Mouse (Mus musculus) spleen, postnatal 4 days (tissue): ENCODE measurements around the gene Golt1b.

Experiments
- DNase-seq, 2 experiments: peaks; one replicate each; pipeline ENCODE4 v3.0.0; 2022; ENCODE audit warnings: low spot score in 2 of 2

Golt1b gene

DNA sequence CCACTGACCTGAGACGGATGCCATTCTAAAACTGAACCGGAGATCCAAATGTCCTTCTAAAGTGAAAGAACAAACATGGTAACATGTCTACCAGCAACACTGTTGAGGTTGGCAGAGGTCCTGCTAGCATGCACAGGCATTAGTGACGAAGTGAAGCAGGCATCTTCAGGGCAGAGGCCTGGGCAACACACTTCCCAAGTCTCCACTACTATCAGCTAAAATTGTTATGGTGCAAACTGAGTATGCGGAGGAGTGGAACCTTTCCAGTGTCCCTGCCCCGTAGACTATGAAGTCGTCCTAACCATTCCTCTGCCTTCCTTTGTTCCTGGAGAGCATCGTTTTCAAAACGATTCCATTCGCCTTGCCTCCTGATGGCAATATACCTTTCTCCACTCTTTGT, 2.5 kb upstream of the Golt1b start:
- no peak for DNase-seq

DNA sequence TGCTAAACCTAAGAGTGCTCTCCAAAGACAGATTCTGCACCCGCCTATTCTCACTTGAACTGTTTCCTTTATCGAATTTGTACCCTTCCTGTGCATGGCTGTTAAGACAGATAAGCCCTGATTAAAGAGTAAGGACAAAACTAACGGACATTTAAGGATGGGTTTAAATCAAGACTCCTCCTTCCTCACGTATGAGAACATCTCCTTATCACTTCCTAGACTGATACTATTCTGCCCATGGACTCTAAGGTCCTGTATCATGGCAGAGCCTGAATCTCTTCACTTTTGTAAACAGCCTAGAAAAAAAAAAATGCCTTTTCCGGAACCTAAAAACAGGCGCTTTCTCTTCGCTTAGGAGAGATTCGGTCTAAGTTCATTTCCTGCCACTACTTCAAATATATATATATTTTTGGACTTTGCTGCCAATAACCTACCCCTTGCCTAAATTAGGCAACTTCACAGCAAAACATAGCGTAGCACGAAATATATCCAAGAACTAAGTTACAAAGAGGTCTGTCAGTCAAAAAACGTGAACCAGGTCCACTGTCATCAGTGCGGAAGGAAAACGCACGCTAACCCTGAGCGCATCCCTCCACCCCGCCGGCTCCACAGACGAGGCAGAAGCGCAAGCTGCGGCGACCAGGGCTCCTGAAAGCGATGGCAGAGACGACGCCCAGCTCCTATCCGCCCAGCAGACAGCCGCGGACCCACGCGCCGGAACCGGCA, 573 bp upstream of the Golt1b start:
- no peak for DNase-seq

DNA sequence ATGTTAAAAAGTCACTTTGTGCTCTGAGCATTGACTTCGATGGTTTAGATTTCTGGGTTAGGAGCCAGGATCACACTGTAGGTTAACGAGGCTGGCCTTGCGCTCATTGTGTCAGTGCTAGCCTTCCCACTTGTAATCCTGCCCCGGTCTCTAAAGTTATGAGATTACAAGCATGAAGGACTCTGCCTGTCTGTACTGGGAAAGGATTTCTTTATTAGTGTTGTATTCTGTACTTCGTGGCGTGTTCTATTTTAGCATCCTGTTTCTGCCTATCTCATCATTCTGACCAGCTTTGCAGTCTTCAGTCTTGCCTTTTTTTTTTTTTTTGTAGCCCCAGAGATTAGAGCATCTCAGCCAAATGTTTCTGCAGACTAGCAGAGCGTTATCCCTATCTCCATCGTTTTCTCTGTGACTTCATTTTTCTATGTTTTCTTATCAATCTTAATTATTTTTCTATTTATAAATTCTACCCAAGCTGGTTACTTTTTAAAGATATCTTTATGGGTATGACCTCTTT, 792 bp downstream of the Golt1b start:
- no peak for DNase-seq

DNA sequence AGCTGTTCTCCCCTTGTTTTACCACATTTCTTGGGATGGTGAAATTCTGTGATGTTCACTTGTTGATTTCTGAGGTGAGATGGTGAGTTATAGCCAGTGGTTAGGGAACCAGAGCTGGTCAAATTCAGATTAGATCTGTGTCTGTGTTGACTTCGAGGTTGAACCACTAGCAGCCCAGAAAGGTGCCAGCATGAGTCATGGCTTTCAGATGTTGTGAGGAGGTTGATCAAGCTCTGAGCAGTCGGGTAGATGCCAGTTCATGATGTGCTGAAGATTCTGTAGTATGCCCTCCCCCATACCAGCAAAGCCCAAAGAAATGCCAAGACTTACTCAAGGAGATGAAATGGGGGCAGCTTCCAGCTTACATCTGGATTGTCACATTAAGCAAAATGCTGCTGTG, 2.1 kb downstream of the Golt1b start:
- DNase-seq: no peak

DNA sequence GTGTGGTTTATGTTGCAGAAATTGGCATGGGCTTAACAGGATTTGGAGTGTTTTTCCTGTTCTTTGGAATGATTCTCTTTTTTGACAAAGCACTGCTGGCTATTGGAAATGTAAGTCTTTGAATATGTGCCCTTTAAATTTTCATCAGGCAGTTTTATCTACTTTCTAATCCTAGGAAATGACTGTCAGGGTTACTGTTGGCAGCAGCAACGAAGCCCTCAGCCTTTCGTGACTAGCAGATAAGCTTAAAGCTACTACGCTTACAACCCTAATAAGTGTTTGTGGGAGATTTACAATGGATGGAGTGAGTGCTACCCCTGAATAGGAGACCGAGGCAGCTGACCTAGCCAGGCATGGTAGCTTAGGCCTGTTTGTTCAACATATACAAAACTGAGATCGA, 5.3 kb downstream of the Golt1b start:
- no peak for DNase-seq

DNA sequence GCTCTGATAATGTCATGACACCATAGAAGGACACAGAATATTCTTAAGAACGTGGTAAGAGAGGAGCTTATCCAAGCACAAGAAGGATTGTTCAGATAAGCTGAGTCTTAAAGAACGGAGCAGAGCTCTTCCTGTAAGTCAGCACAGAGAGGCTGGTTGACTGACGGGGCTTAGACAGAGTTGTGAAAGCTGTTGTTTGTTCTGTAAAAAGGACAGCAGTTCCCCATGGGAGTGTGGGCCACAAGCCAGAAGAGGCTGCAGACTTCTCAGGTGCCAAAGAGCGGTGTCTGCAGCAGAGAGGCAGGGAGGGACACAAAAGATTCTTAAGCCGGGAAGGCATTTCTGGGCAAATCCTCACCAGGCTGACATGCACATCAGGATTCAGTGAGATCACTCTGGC, 7.6 kb downstream of the Golt1b start:
- no peak for DNase-seq

DNA sequence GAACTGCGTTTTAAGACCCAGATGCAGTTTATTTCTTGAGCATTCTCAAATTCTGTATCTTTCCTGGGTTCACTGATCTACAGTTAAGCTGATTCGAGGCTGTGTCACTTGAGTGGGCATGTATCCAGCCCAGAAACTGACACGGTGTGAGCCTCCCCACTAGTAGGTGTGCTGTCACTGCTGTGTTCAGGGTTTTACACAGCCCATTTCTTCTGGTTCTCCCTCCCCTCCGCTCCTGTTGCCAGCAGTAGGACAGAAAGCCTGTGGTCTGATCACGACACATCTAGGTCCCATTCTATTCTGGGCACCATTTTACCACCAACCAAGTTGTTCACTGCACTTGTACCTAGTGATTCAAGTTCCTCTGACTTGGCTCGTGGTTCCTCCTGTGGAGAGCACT, 8.7 kb downstream of the Golt1b start:
- DNase-seq: no peak

DNA sequence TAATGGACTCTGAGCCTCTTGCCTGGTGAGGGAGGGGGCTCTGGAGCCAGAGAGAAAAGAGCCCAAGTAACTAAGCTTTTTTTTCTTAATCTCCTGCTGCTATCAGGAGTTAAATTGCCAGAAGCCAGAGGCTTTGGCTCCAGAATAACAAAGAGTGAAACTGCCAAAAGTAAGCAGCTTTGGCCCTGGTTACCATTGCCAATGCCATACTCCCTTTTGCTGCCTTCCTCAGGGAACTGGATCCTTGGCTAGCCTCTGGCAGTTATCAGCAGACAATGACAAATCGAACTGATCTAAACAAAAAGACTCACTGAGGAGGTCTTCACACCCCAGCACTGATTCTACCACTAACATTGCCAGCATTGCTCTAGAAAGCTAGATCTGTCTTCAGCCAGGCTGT, 24.1 kb downstream of the Golt1b start:
- peak in 1 of 2 experiments; percentile 24 for DNase-seq

DNA sequence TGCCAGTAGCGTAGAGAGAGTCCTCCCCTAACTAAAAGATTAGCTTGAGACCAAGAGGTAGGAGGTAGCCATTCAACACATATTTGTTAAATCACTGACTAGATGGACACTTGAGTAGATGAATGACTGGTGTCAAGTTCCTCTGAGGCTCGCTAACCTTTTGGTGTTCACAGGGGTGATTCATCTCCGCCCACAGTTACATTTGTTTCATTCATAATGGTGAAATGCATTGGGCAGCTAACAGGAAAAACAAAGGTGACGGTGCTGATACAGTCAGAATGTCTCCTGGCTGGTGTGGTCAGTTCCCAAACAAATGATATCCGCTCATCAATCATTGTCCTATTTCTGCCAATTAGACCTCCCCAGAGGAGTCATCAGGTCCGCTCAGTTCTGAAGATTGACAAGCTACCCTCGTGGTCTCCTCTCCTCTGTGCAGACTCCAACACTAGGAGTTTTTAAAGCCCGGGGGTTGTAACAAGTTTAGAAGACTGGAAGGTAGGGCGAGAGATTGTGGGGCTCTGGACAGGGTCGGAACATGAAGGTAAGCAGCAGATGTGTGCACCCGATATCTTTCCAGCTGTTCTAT, 26.0 kb downstream of the Golt1b start, which contains the start of gene Spx:
Gene Spx (plus strand): TSS at position 536 of the 586 bp plus-strand sequence.
- peak in 1 of 2 experiments; percentile 27 for DNase-seq

DNA sequence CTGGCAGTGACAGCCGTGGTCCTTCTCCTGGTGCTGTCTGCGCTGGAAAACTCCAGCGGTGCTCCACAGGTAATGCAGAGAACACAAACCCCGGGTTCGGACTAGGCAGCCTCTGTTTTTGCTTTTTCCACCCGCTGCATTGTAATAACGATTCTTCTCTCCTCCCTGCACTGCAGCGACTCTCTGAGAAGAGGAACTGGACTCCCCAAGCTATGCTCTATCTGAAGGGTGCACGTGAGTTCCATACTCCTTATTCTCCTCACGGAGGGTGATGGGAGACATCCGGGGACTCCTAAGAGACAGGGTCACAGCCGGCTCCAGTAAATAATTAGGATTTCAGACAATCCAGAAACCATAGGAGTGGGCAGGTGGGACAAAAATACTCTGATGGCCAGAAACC, 26.8 kb downstream of the Golt1b start:
- DNase-seq: peak in 1 of 2 experiments; percentile 51

DNA sequence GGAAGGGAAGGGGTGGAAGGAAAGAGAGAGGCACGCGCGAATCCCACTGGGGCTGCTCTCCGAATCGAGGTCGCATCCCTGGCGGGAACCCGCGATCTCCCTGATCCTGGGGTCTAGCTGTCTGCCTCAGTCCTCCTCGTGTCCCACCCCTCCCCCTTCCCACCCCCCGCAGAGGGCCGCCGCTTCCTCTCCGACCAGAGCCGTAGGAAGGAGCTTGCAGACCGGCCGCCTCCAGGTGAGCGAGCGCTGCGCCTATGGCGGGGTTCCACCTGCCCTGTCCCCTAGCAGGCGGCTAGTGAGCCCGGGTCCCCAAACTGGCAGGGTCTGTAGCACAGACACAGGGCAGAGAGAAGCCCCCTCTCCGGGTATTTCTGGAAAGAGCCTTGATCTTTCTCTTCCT, 27.6 kb downstream of the Golt1b start:
- DNase-seq: peak in 1 of 2 experiments; percentile 52

DNA sequence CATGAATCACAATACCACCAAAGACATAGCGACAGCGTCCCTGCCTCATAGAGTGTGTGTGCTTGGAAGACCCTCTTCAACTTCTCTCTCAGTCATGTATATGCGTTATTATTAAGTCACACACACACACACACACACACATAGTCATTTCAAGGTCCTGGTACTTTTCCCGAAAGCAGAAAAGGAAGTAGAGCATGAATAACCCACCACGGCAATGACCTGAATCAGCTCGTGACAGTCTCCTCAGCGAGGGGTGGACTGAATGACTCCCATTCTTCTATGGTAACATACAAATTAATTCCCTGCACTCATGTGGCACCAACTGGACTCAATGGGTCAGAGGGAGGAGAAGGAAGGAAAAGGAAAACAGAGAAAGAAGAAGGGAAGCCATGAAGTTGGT, 38.0 kb downstream of the Golt1b start:
- DNase-seq: no peak

DNA sequence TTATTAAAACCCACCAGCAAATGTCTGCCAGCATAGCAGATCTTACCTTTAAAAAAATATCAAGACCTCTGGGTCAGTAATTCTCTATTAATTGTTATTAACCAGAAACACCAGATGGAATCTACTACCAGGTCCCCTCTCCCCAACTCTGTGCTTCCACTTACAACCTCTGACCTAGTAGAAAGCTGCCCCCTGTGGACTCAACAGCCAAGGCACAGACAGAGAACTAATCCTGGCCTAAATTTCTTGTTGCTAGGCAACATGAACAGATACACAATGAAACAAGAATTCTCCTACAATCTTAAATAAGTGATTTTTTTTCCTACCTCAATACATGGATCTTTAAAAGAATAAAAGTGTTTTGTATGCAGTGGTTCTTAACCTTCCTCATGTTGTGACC, 42.1 kb downstream of the Golt1b start:
- DNase-seq: no peak

DNA sequence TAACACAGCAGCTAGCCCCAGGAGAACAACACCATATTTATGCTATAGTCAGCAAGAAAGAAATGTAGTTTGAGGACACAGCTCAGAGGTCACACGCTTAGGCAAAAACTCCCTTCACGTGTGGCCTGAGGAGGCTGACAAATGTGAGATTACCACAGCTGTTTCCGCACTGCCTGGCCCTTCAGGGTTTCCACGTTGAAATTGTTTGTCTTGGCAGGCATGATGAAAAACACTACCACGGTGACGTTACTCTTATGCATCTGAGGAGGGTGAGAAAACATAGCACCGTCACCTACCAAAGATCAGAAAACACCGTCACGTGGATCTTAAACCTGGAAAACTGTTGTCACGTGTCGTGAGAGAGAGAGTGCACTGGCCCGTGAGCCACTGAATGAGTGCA, 64.4 kb downstream of the Golt1b start:
- no peak for DNase-seq

DNA sequence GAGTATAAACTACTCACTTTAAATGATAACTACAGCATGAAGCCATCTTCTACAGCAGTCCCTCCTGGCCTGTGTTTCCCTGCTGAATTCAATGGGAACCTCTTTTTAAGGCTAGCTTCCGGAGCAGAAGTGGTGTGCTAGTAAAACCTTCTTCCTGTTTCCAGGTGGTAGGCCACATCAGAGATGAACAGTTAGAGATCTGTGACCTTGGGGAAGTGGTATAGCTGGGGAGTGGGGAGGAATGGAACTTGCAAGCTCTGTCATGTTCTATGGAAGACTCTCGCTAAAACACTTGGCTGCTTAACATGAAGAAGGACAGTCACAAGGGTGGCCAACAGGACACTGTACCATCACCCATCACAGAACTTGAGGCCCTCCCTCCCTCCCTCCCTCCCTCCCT, 66.3 kb downstream of the Golt1b start:
- no peak for DNase-seq
